Mouse (Mus musculus) fibroblast of lung, adult 2 months (primary cell): ENCODE measurements around the gene Plcd3.
A peak's percentile ranks its signal among the peaks of the same experiment; 100 is the strongest.

ENCODE experiments used
- DNase-seq: peaks from one replicate; pipeline ENCODE4 v3.0.0-alpha.2; 2011; ENCODE audit warnings: low read depth

Plcd3 gene

GRCm38 (mm10) chr11:103101481-103101865 lies at the start of gene Plcd3, which contains the start of gene Acbd4:
Plcd3 (minus strand) TSS chr11:103101658.
Acbd4 (plus strand) TSS chr11:103101682.
- DNase-seq, result no peak

DNA sequence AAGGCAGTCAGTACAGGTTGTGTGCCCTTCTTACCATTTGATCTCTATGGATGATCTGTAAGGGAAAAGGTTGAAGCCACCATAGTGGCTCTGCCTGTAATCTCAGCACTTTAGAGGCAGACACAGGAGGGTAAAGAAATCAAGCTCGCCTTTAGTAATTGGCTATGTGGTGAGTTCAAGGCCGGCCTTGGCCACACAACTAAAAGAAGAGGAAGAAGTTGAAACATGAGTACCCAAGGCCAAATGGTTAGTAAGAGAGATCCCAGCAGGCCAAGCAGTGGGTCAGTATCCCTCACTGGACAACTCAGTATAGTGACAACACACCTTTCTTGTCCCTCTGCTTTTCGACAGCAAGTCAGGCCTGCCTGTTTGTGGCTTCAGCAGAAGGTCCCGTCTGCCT lies 48.3 kb upstream of the Plcd3 start:
- DNase-seq, result no peak

GRCm38 (mm10) chr11:103147766-103148165 lies 46.3 kb upstream of the Plcd3 start:
- no peak for DNase-seq

- DNase-seq, result no peak
These were observed 44.9 kb upstream of the Plcd3 start for GRCm38 (mm10) chr11:103146386-103146785.

DNA sequence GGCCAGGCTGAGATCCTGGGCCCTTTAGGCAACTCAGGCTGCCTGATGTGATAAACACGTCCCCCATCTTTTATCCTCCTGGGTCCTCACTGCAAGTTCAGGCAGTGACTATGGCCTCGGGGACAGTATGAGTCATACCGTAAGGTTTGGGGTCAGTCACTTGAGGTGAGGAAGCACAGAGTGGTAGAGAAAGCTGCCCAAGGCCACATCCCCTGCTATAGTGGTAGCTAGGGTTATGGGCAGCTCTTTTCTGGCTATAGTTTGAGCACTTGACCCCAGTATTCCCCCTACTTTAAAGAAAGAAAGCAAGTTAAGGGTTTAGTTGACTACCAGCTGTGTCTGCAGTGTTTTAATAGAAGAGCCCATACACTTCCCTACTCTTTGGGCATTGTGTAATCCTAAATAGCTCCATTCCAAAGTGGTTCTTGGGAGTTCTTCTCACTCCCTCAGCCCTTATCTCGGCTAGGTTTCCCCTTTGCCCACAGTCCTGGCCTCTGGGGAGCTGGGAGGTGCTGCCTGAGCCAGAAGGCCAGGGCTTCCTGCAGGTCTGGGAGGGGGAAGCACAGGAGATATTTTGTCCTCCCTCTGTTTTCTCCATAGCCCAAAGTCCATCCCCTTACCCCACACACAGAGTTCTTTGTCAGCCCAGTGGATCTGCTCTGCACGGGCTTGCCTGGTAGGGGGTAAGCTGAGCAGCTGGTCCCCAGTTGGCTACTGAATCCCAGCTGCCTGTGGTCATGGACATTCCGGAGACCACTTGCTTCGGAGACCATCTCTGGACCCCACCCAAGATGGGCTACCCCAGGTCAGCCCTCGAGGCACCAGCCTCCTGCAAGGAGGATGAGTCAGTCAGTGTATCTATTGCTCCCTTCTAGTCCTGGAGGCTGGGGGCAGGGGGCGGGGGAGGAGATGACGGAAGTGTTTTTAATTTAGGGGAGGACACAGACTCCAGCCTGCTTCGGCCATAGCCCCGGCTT lies 43.1 kb upstream of the Plcd3 start:
- DNase-seq, result no peak

DNA sequence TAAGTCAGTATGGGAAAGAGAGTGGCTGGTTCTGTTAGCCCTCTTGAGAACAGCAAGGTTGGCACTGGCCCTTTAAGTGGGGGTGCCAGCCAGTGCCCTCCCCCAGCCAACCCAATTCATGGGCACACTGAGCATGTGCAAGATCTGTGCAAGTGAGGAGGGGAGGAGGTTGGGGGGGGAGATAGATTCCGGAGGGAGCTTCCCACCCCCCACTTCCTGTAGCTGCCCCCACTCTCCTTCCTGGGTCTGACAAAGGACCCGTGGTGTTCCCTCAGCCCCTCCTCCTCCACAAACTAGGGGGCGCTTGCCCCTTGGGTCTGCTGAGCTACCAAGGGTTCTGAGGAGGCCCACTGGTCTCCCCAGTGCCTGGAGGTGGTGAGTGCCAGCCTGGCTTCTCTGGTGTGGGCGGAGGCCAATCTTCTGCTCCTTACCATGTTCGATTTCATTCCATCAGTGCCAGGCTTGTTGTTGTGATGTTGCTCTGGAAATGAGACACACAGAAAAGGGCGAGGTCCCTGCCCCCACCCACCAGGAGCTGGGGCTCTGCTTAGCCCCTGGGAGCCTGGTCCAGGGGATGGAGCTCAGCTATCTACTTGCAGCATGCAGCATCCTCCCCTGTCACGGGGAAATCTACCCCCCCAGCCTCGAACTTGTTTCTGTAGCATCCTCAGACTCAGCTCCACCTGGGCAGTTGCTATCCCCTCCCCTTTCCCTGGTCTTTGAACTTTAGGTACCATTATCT lies 41.2 kb upstream of the Plcd3 start:
- no peak for DNase-seq

DNA sequence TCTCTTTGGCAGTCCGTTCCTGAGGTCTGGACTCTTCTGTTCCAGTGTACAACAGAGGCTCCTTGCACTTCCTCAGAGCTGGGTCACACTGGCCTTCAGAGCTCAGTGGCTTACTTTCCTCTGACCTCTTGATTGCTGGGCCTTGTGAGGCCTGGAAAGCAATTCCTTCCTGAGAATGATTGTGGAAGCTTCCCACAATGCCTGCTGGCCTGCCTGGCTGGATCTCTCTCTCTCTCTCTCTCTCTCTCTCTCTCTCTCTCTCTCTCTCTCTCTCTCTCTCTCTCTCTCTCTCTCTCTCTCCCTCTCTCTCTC lies 40.4 kb upstream of the Plcd3 start:
- DNase-seq, result no peak

DNA sequence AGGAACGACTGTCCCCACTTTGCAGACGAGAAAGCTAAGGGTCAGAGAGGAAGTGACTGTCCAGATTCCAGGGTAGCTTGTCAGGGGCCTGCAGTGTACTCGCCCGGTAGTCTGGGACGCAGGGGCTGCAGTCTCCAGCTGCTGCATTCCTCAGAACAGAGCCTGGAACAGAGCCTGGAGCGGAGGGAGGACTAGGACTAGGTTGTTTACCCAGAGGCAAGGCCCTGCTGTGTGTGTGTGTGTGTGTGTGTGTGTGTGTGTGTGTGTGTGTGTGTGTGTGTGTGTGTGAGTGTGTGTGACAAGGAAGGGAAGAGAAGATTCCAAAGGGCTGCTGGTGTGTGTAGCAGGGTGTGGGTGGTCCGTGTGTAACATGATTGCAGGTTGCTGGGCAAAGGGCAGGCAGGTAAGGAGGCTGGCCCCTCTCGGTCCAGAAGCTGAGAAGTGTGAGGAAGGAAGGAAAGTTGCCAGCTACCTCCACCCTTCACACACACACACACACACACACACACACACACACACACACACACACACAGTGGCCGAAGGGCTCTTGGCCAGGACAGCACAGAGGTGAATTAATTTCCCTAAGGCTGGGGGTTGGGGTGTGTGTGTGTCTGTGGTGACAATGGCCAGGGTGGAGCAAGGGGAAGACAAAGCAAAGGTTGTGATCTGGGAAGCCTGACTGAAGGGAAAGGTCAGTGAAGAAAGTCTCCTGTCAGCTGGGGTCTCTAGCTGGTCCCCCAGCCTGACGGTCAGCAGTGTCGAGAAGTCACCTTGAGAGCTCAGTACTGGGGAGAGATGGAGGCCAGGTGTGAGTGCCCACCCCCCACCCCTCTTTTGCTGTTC lies 39.9 kb upstream of the Plcd3 start:
- no peak for DNase-seq

- no peak for DNase-seq
These were observed 39.3 kb upstream of the Plcd3 start for GRCm38 (mm10) chr11:103140763-103141100.

DNA sequence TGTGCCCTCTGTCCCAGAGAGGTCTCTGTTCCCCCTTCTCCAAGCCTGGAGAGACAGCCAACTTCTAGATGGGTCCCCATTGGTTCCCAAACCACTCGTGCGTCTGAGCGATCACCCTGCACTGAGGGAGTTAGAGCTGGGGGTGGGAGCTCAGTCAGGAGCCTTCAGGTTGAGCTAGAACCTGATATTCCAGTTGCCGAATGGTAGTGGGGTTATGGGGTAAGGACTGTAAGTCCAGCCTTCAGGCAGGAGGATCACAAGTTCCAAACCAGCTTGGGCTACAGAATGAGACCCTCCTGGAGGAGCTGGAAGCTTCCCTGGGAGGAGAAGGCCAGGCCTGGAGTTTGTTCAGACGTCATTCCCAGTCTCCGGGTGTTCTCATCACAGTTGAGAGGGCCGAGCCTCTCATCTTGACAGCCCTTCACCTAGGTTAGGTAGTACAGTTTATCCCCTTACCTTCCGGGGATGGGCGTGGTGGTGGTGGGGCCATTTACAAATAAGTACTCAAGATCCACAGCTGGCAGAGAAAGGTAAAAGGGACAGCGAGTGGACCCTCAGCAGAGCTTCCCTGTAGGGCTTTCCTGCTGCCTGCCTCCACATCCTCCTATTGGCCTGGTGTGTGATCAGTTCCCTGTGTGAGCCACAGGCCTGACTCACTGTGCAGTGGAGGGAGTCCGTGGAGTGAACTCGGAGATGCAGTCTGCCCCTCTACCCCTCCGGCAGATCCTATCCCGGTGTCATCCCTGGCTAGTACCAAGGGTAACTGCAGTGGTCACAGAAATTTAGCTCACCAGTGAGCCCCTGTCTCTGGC lies 38.7 kb upstream of the Plcd3 start:
- DNase-seq, result no peak

- DNase-seq, result no peak
These were observed 34.6 kb upstream of the Plcd3 start for GRCm38 (mm10) chr11:103136039-103136577.

GRCm38 (mm10) chr11:103134221-103134620 lies 32.8 kb upstream of the Plcd3 start:
- DNase-seq, result peak; percentile 82

- no peak for DNase-seq
These were observed 32.2 kb upstream of the Plcd3 start for GRCm38 (mm10) chr11:103133456-103134185.

GRCm38 (mm10) chr11:103132576-103133455 lies 31.4 kb upstream of the Plcd3 start:
- DNase-seq, result peak; percentile 99

- DNase-seq, result no peak
These were observed 30.5 kb upstream of the Plcd3 start, which contains the start of gene Hexim2 for GRCm38 (mm10) chr11:103131701-103132575. Hexim2 (plus strand) TSS chr11:103132429.

DNA sequence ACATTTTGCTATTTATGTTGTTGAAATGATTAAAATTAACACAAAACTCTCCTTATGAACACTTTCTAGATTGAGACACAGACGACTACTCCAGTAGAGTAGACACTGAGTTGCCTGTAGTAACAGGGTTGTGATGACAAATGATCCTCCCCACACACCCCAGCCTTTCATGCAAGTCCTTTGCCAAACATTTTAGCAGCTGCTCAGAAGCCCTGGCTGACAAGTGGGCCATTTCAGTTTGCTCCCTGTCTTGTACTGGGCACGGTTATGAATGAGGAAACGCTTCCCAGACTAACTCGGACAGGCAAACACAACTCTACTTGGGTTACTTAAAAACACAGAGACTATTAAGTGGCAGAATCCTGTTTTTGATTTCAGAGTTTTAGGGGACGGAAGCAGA lies 18.9 kb upstream of the Plcd3 start:
- no peak for DNase-seq

GRCm38 (mm10) chr11:103119609-103120008 lies 18.2 kb upstream of the Plcd3 start:
- no peak for DNase-seq

DNA sequence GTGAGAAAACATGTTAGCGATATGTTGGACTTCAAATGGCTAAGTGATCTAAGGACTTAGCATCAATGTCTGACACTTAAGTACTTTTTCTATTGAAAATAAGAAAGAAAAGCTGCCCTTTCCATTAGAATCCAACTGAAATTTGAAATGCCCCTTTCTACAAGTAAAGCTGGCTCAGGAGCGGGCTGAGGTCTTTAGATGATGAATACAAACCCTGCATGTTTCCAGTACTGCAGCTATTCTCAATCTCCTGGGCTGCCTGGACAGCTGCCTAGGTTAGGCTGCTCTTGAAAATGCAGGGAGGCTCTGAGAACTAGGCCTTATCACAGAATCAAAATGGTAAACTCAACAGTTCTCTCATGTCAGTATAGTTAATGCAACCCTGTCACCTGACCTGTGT lies 17.4 kb upstream of the Plcd3 start:
- DNase-seq, result no peak
